Mouse (Mus musculus) megakaryocyte, embryonic 14.5 days (primary cell): ENCODE data around the gene Pcif1.

ENCODE experiments used
- FLI1 ChIP-seq: IDR thresholded peaks from 2 replicates; pipeline ENCODE4 v1.6.1; 2012; ENCODE audit warnings: low read length, inconsistent platforms, mixed read lengths
- GATA1 ChIP-seq: IDR thresholded peaks from 3 replicates; pipeline ENCODE4 v1.6.1; 2012; ENCODE audit warnings: mixed read lengths, low read length, inconsistent platforms, borderline replicate concordance

DNA sequence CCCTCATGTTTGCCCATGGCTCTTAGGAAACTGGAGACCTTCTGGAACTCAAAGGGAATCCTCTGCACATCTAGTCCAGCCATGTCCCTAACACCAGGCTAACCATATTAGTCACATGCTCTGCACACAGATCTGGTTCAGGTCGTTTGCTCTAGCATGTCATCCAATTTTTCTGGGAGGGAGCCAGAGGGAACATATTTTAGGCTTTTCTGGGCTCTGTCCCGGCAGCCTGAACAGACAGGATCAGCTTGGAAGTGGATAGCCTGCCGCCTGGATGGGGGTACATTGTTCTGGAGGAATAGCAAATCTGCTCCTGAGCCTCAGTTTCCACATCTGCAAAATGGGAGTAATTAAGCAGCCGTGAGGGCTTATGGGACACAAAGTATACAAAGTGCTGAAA lies 18.0 kb upstream of the Pcif1 start:
- no peak for TF ChIP-seq GATA1
- no peak for TF ChIP-seq FLI1
